8 mouse cellular contexts compared by ENCODE assay signal in genomic region chr11:57643691-57644090, GRCm38 (mm10). TPM values are rescaled to one million over a fixed set of nuclear protein-coding genes. Genes with fewer than 3 reads are reported as not detected.
DNase-seq lines count a peak whose midpoint lies in the region; ATAC-seq lines count a peak whose summit lies in the region.

No protein-coding gene starts in this region.

- DNase-seq in intestine, embryonic 14.5 days (ENCODE audit: low spot score) = no peak
- DNase-seq in hindbrain, embryonic 10.5 days (ENCODE audit: low spot score) = no peak
- DNase-seq in cerebellum, postnatal 25 days = no peak
- DNase-seq in B cell, adult 2 months = no peak

- peaks cover 22% of the 10 kb centered on the region; the same call in 1 of the 2 replicates for H3K79me2 ChIP-seq in macrophage (ENCODE audit: inconsistent target)

- peak overlapping the region; percentile 88 for H3K4me2 ChIP-seq in intestine, embryonic 14.5 days (ENCODE audit: low read length)
- no peak overlapping the region; the same call in 1 of the 2 replicates for H3K4me2 ChIP-seq in intestine, embryonic 16.5 days (ENCODE audit: low read depth, low read length)

- H3K4me1 ChIP-seq in intestine, embryonic 14.5 days (replicated peaks; ENCODE audit: control insufficient read depth, insufficient read depth, low read length) = peaks cover 4% of the 10 kb centered on the region; the same call in 1 of the 2 replicates
- H3K4me1 ChIP-seq in intestine, embryonic 16.5 days (ENCODE audit: control insufficient read depth, insufficient read depth, low read length) = peaks cover 9% of the 10 kb centered on the region; the same call in 1 of the 2 replicates
- peaks cover 6% of the 10 kb centered on the region; the same call in 1 of the 2 replicates for H3K4me1 ChIP-seq in brown adipose tissue, adult 24 weeks (ENCODE audit: control insufficient read depth, insufficient read depth, insufficient read length, low read length)
- peaks cover 47% of the 10 kb centered on the region for H3K4me1 ChIP-seq in hindbrain, embryonic 10.5 days (replicated peaks)

- H3K9ac ChIP-seq in intestine, embryonic 14.5 days (ENCODE audit: low read length) = no peak overlapping the region
- H3K9ac ChIP-seq in intestine, embryonic 16.5 days (ENCODE audit: low read depth, low read length) = no peak overlapping the region

- H3K36me3 ChIP-seq in intestine, embryonic 14.5 days (ENCODE audit: control insufficient read depth, insufficient read depth, low read length) = no peaks in the 10 kb centered on the region
- no peaks in the 10 kb centered on the region for H3K36me3 ChIP-seq in intestine, embryonic 16.5 days (ENCODE audit: control insufficient read depth, insufficient read depth, low read length)
- 0 out of 2 replicates have a peak, but pooled peaks cover 3% of the 10 kb centered on the region for H3K36me3 ChIP-seq in hindbrain, embryonic 10.5 days
- no peaks in the 10 kb centered on the region for H3K36me3 ChIP-seq in macrophage (ENCODE audit: inconsistent target)

- H3K27ac ChIP-seq in intestine, embryonic 14.5 days (ENCODE audit: low read depth) = no peak overlapping the region
- H3K27ac ChIP-seq in intestine, embryonic 16.5 days (ENCODE audit: low read length) = no peak overlapping the region
- peak overlapping the region; percentile 13; the same call in 1 of the 2 replicates for H3K27ac ChIP-seq in brown adipose tissue, adult 24 weeks (replicated peaks; ENCODE audit: low read depth, low read length)
- peak overlapping the region; percentile 96; the same call in 1 of the 2 replicates for H3K27ac ChIP-seq in hindbrain, embryonic 10.5 days
- H3K27ac ChIP-seq in macrophage = peak overlapping the region; percentile 97

- H3K27me3 ChIP-seq in intestine, embryonic 14.5 days (replicated peaks; ENCODE audit: control insufficient read depth, insufficient read depth, low read length) = no peaks in the 10 kb centered on the region
- H3K27me3 ChIP-seq in intestine, embryonic 16.5 days (replicated peaks; ENCODE audit: control insufficient read depth, insufficient read depth, low read length) = no peaks in the 10 kb centered on the region
- peaks cover 15% of the 10 kb centered on the region for H3K27me3 ChIP-seq in hindbrain, embryonic 10.5 days (ENCODE audit: insufficient read depth, poor library complexity, severe bottlenecking)

- WGBS in intestine, embryonic 14.5 days = 68% methylated on average over 2 of the region's 2 CpGs
- WGBS in intestine, embryonic 16.5 days = 62% methylated on average over 2 of the region's 2 CpGs
- WGBS in hindbrain, embryonic 10.5 days = 67% methylated on average over 2 of the region's 2 CpGs
- 60% methylated on average over 2 of the region's 2 CpGs for WGBS in macrophage (ENCODE audit: missing documents)

- no peaks in the 10 kb centered on the region for H3K9me3 ChIP-seq in intestine, embryonic 14.5 days (ENCODE audit: control insufficient read depth, low read length)
- no peaks in the 10 kb centered on the region for H3K9me3 ChIP-seq in intestine, embryonic 16.5 days (ENCODE audit: control insufficient read depth, low read length)
- H3K9me3 ChIP-seq in hindbrain, embryonic 10.5 days = no peaks in the 10 kb centered on the region

- H3K4me3 ChIP-seq in intestine, embryonic 14.5 days (ENCODE audit: low read depth, low read length) = no peak overlapping the region
- no peak overlapping the region for H3K4me3 ChIP-seq in intestine, embryonic 16.5 days (ENCODE audit: low read length)
- H3K4me3 ChIP-seq in brown adipose tissue, adult 24 weeks (ENCODE audit: insufficient read depth, low read depth, low read length) = peak overlapping the region; percentile 67
- peak overlapping the region; percentile 81 for H3K4me3 ChIP-seq in hindbrain, embryonic 10.5 days
- peak overlapping the region; percentile 76 for H3K4me3 ChIP-seq in macrophage (ENCODE audit: inconsistent target)

- ATAC-seq in intestine, embryonic 14.5 days (replicated peaks; ENCODE audit: low FRiP score, low TSS enrichment, low read depth) = no peak
- ATAC-seq in intestine, embryonic 16.5 days = no peak
- no peak for ATAC-seq in inflammation-experienced regulatory T-cells, adult 6 months

RNA-seq across cellular contexts. Expression of gene Galnt10, which starts 1.6 kb away (rescaled TPM):
- 11.3 and 12.5 TPM in 2 replicates for polyA plus RNA-seq in intestine, embryonic 14.5 days (2014; fragmentation: Nextera tagmentation; extraction: Ambion mirVana)
- 16.9 and 17.8 TPM in 2 replicates for polyA plus RNA-seq in intestine, embryonic 16.5 days (2015; fragmentation: Nextera tagmentation; extraction: Ambion mirVana)
- polyA plus RNA-seq in brown adipose tissue, adult 24 weeks (2012; ENCODE audit: insufficient read depth, insufficient read length, missing spikeins) = 2.5 and 3.3 TPM in 2 replicates
- polyA plus RNA-seq in hindbrain, embryonic 10.5 days (2016; fragmentation: Nextera tagmentation; extraction: Ambion mirVana) = 21.2 and 22.7 TPM in 2 replicates
- total RNA-seq in macrophage (2018; cell fraction: chromatin; rRNA removed) = 10 to 100 TPM in 11 of 26 experiments, 1 to 10 TPM in 15; 6.0 to 18.8 (median 8.5) TPM
- total RNA-seq in macrophage (2018; cell fraction: cytosol; rRNA removed) = 10 to 100 TPM; 10.4 to 27.7 (median 16.9) TPM
- total RNA-seq in macrophage (2018; cell fraction: nucleus; rRNA removed) = 10 to 100 TPM in 25 of 26 experiments, 1 to 10 TPM in 1; 9.1 to 27.4 (median 15.6) TPM
- 13.8 to 27.1 TPM (median 16.3 TPM) in 3 replicates for polyA plus RNA-seq in macrophage (2018)
- polyA plus RNA-seq in inflammation-experienced regulatory T-cells, adult 6 months (2017; shearing (Covaris generic)) = 1 to 10 TPM; 2.8 to 5.2 (median 4.6) TPM

Comparison
In these comparisons a context has a peak if more than half of its experiments do, and no peak if none do; other contexts are left out.
1. H3K27ac ChIP-seq: peak in brown adipose tissue, adult 24 weeks (single experiment), hindbrain, embryonic 10.5 days (single experiment) and macrophage (single experiment); none in intestine, embryonic 14.5 days (single experiment) and intestine, embryonic 16.5 days (single experiment).
2. H3K4me3 ChIP-seq: peak in brown adipose tissue, adult 24 weeks (single experiment), hindbrain, embryonic 10.5 days (single experiment) and macrophage (single experiment); none in intestine, embryonic 14.5 days (single experiment) and intestine, embryonic 16.5 days (single experiment).